Mouse (Mus musculus): ENCODE results near the gene Sfrp2. TPM values are rescaled to one million over a fixed set of nuclear protein-coding genes. Genes with fewer than 3 reads are reported as not detected.

Sfrp2 gene
- 6.7 and 8.1 TPM in 2 replicates for polyA plus RNA-seq (2012; ENCODE audit: insufficient read depth, insufficient read length, missing spikeins)

DNA sequence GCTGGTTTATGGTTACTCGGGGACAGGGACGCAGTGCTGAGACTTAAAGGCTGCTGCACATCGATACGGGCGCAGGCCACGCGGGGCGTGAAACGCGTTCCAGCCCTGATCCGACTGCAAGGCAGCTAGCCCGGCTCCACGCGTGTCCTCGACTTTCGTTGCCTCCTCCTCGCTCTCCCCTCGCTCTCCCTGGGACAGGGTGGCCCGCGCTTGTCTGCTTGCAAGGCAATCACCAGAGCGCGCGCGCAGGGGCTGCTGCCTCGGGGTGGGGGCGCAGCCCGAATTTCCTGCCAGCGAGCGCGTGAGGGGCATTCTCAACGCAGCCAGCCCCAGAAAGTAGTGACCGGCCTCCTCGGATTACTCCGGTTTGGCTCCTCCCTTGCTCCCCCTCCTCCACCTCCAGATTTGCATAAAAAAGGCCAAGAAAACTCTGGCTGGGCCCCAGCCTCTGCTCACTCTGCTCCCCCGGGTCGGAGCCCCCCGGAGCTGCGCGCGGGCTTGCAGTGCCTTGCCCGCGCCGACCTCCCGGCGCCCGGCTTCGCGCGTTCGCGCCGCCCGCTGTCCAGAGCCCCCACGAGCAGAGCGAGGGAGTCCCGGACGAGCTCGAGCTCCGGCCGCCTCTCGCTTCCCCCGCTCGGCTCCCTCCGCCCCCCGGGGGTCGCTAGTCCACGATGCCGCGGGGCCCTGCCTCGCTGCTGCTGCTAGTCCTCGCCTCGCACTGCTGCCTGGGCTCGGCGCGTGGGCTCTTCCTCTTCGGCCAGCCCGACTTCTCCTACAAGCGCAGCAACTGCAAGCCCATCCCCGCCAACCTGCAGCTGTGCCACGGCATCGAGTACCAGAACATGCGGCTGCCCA lies at the start of gene Sfrp2:
Gene Sfrp2 (plus strand): TSS at position 451 of the 855 bp plus-strand sequence.
- Histone ChIP-seq H3K27ac (replicated peaks; ENCODE audit: low read depth, low read length) (no peak within 1 kb of the TSS), H3K4me1 (ENCODE audit: control insufficient read depth, insufficient read depth, insufficient read length, low read length) (peaks cover 2% of the 10 kb centered on the region; the same call in 1 of the 2 replicates), H3K4me3 (ENCODE audit: insufficient read depth, low read depth, low read length) (peak within 1 kb of the TSS; percentile 41)

DNA sequence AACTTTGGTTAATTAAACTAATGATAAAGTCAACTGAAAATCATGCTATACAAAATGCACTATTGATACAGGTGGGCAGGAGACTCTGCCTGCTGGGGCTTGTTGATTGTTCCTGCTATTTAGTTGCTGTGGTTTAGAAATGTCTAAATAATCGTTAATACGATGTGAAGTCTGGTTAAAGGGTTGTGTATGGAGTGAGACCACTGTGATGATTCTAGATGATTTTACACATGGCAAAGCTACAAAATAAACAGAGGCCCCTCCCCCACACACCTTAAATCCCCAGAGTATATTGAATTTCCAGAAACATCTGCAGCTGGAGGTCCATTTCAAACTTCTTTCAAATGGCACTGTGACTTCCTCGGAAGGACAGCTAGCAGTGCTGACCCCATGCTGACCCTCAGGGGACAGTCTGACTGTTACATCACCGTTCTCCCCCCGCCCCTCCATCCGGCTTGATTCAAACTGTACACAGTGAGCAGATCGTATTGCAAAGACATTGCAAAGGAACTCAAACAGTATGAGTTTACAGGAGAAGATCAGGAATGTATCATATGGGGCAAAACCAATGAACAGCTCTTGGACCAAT lies 48.4 kb upstream of the Sfrp2 start:
- Histone ChIP-seq H3K27ac (replicated peaks; ENCODE audit: low read depth, low read length) (no peak overlapping the region), H3K4me3 (ENCODE audit: insufficient read depth, low read depth, low read length) (no peak overlapping the region), H3K4me1 (ENCODE audit: control insufficient read depth, insufficient read depth, insufficient read length, low read length) (no peaks in the 10 kb centered on the region)

DNA sequence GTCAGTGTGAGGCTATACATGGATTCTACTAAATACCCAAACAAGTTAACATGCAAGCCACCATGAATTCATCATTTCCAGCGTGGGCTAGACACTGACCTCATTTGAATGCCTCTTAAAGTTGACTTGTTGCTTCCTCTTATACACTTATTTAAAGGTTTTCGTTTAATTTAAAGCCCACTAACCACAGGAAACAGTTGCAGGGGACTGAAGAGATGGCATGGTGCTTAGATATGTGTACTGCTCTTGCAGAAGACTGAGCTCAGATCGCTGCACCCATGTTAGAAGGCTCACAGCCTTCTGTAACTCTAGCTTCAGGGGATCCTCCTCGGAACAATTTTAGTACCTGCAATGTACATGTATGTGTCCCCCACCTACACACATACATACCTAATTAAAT lies 47.5 kb upstream of the Sfrp2 start:
- H3K4me3 ChIP-seq (ENCODE audit: insufficient read depth, low read depth, low read length): no peak overlapping the region
- H3K4me1 ChIP-seq (ENCODE audit: control insufficient read depth, insufficient read depth, insufficient read length, low read length): no peaks in the 10 kb centered on the region
- H3K27ac ChIP-seq (replicated peaks; ENCODE audit: low read depth, low read length): no peak overlapping the region

DNA sequence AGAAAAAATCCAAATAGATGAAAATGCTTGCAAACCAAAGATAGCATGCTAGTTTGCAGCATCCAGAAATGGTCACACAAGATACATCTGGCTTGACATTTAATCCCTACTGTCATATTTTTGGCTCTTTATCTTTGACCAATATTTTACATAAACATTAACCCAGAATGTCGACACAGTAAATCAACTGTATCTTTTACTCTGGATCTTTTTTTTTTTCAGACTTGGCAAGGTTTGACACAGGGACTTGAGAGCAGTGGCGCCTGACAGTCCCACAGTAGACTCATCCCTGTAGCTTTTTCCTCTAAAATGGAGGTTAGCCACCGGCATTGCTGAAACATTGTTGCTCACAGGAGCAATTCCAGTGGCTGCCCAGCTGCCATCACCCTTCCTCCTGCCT lies 37.9 kb upstream of the Sfrp2 start:
- Histone ChIP-seq H3K4me1 (ENCODE audit: control insufficient read depth, insufficient read depth, insufficient read length, low read length) (no peaks in the 10 kb centered on the region), H3K4me3 (ENCODE audit: insufficient read depth, low read depth, low read length) (no peak overlapping the region), H3K27ac (replicated peaks; ENCODE audit: low read depth, low read length) (no peak overlapping the region)

DNA sequence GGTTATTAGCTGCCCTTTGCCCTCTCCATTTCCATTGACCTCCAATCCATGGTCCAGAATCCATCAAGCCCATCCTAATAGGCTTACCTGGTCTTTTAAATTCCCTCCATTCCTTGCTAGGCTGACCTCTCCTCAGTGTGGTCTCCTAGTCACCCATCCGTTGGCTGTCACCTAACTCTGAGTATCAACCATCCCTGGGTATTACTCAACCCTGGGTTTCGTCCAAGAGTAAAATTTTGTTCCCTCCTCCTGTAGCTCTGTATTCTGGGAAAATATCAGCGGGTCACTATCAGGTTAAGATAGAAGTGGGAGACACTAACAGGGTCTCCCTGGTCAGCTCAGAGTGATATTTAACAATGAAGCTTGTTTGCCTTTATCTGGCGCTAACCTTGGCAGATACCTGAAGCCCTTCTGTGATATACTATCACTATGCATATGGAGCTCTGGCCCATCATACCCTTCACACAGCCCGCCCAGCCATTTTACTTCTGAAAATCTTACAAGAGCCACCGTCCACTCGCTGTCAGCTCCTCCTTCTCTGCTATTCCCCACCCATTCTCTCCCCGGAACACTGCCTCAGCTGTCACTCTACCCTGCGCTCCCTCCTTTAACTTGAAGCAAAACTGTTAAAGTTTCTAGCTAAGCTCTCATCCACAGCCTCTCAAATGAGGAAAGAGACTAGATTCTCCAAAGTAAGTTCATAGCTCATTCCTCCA lies 37.3 kb upstream of the Sfrp2 start:
- no peak overlapping the region for H3K4me3 ChIP-seq (ENCODE audit: insufficient read depth, low read depth, low read length)
- H3K27ac ChIP-seq (replicated peaks; ENCODE audit: low read depth, low read length): no peak overlapping the region
- no peaks in the 10 kb centered on the region for H3K4me1 ChIP-seq (ENCODE audit: control insufficient read depth, insufficient read depth, insufficient read length, low read length)

DNA sequence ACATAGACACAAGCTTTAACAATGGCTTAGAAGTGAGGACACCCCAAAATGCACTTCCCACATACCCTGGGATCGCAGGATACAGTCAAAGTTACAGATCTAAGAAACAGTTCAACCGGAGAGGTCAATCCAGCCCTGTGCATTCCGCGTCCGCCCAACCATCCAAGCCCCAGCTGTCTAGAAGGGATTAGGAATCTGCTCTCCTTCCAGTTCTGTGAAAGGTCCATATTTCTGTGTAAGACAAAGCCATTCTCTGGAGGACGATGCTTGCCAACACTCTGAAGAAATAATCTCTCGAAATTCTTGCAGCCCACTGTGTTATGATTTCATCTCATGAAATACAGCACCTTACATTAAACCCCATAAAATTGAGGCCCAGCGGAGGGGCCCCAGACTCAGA lies 32.1 kb upstream of the Sfrp2 start:
- H3K27ac ChIP-seq (replicated peaks; ENCODE audit: low read depth, low read length): no peak overlapping the region

DNA sequence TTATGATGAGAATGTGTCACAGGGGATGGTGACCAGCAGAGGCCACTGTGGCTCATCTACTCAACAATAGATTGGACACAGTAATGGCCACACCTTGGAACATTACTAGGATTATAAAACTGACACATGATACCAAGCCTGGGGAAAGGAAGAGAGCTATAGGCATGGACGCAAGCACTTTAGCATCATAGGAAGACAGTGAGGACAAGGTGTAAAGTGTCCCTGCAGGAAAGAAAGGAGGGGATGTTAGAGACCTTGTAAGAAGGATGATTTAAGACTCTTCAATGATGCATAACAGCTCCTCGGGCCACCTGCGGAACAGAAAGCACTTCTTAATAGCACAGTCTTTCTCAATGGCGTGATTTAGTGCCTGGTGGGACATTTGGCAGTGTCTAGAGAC lies 29.1 kb upstream of the Sfrp2 start:
- no peak overlapping the region for H3K4me3 ChIP-seq (ENCODE audit: insufficient read depth, low read depth, low read length)
- H3K27ac ChIP-seq (replicated peaks; ENCODE audit: low read depth, low read length): no peak overlapping the region
- H3K4me1 ChIP-seq (ENCODE audit: control insufficient read depth, insufficient read depth, insufficient read length, low read length): no peaks in the 10 kb centered on the region

More for the DNA sequence above, 32.1 kb upstream of the Sfrp2 start:
- no peak overlapping the region for H3K4me3 ChIP-seq (ENCODE audit: insufficient read depth, low read depth, low read length)
- no peaks in the 10 kb centered on the region for H3K4me1 ChIP-seq (ENCODE audit: control insufficient read depth, insufficient read depth, insufficient read length, low read length)

DNA sequence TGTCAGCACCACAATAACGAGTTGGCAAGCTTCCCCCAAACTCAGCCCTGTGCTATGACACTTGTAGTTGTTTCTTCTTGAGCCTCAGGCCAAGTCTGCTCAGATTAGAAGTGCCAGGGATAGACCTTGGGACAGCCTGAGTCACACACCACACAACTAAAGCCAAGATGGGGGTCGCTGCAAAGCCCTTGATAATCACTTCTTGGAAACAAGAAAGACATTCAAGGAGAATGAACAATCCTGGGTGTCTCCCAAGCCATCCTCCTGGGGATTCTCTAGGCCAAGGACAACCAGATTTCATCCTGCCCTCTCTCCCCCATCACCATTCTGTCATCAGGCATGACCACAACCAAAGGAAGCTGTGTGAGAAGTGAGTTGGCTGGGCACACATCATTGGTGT lies 25.9 kb upstream of the Sfrp2 start:
- Histone ChIP-seq H3K27ac (replicated peaks; ENCODE audit: low read depth, low read length) (no peak overlapping the region), H3K4me3 (ENCODE audit: insufficient read depth, low read depth, low read length) (no peak overlapping the region), H3K4me1 (ENCODE audit: control insufficient read depth, insufficient read depth, insufficient read length, low read length) (no peaks in the 10 kb centered on the region)

DNA sequence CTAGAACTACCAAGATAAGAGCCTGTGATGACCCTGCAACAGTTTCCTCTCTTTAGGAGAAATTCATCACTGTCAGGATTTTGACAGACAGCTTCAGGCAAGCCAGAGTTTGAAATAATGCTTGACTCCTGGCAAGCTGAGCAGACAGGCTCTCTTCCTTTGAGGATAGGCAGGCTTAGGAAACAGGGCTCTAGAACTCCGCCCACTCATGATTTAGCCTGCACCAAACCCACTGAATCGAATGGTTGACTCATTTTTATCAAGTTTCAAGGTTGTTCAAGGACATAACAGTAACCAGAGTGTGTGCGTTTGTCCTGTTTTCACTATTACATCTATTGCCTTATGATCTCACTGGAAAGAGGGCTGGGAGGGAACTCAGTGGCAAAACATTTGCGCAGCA lies 18.8 kb upstream of the Sfrp2 start:
- Histone ChIP-seq H3K4me3 (ENCODE audit: insufficient read depth, low read depth, low read length) (no peak overlapping the region), H3K27ac (replicated peaks; ENCODE audit: low read depth, low read length) (no peak overlapping the region), H3K4me1 (ENCODE audit: control insufficient read depth, insufficient read depth, insufficient read length, low read length) (no peaks in the 10 kb centered on the region)

DNA sequence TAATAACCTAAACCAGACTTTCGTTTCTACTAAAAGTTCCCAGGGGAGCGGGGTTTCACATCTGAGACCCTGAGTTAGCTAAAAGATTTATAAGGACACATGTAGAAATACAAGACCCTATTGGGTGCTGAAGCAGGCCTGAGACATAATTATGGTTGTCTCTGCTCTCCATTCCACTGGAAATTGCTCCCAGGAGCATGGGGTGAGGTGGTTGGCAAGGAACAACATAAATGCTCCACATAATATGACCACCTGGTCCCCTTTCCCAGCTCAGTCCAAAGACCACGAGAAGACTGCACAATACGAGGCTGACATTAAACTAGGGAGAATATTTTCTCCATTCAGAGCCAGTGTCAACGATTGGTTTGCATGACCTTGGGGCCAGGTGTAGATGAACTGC lies 18.2 kb upstream of the Sfrp2 start:
- H3K4me3 ChIP-seq (ENCODE audit: insufficient read depth, low read depth, low read length): no peak overlapping the region
- H3K27ac ChIP-seq (replicated peaks; ENCODE audit: low read depth, low read length): no peak overlapping the region
- H3K4me1 ChIP-seq (ENCODE audit: control insufficient read depth, insufficient read depth, insufficient read length, low read length): no peaks in the 10 kb centered on the region

DNA sequence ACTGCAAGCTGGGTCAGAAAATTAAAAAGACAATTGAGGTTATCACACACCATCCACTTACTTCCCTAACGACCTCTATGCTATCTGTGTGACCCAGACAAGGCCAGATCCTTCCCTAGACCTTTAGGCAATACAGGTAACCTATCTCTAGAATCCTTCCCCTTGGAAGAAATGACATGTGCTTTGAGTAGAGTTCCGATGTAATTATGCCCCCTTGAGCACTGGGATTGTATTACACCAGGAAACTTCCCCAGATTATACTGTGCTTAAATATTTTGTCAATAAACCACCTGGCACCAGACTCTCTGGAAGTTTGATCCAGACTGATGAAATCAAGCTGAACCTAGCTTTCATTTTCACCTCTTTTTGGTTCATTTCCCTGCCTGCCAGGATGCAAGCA lies 14.5 kb upstream of the Sfrp2 start:
- Histone ChIP-seq H3K4me1 (ENCODE audit: control insufficient read depth, insufficient read depth, insufficient read length, low read length) (no peaks in the 10 kb centered on the region), H3K4me3 (ENCODE audit: insufficient read depth, low read depth, low read length) (no peak overlapping the region), H3K27ac (replicated peaks; ENCODE audit: low read depth, low read length) (no peak overlapping the region)

DNA sequence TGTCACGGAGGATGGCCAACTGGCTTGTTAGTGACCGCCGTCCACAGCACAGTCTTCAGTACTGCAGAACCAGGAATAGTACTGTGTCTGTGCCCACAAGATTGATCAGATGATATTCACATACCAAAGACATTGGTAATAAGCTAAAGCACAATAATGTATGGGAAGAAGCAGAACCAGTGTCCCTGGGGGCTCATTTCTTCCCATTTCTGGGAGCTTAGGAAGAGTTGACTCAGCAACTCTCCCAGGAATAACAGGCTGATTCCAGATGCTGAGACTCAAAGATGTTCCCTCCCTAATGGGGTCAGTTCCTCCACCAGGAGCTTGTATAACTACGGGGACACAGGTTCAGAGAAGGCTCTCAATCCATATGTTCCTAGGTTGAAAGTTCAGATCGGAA lies 13.9 kb upstream of the Sfrp2 start:
- Histone ChIP-seq H3K4me3 (ENCODE audit: insufficient read depth, low read depth, low read length) (no peak overlapping the region), H3K4me1 (ENCODE audit: control insufficient read depth, insufficient read depth, insufficient read length, low read length) (no peaks in the 10 kb centered on the region), H3K27ac (replicated peaks; ENCODE audit: low read depth, low read length) (no peak overlapping the region)

DNA sequence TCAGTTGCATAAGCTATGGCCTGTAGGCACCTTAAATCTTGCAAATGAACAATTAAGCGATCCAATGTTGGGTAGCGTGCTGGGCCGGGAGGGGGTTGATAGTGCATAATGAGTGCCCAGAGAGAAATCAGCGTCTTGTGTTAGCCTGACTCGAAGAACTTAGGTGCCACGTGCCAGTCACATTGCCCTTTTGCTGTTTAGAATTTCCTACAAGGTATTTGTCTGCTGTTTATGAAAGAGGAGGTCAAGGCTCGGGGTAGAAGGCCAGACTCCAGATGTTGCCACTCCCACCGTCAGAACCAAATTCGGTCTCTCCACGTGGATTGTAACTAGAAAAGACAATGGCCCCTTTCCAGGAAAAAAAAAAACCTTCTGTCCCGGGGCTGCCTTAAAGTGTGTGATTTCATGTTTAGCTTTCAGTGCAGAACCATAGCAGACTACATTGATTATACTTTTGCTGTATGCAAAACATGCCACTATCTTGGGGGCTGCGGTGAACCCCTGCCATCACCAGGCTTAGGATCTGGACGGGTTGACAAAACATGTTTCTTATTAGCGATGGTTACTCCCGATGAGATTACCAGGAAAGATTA lies 11.0 kb upstream of the Sfrp2 start:
- Histone ChIP-seq H3K4me1 (ENCODE audit: control insufficient read depth, insufficient read depth, insufficient read length, low read length) (no peaks in the 10 kb centered on the region), H3K4me3 (ENCODE audit: insufficient read depth, low read depth, low read length) (no peak overlapping the region), H3K27ac (replicated peaks; ENCODE audit: low read depth, low read length) (no peak overlapping the region)

DNA sequence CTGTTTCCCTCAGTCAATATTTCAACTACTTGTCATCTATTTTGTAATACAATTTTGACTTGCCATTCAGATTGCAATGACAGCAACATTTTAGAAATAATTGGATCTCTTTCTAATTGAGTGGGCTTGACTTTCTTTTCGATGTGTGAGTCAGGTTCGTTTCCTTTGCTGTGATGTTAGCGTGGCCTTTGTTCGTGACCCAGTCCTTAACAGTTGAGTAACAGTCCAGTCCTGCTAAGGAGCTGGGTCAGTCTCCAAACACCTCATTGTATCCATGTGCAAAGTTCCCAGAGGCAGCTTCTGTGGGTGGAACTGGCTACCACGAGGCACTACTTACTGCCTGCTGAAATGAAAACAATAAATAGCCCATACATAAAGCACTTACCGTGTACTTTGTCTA lies 10.5 kb upstream of the Sfrp2 start:
- Histone ChIP-seq H3K27ac (replicated peaks; ENCODE audit: low read depth, low read length) (no peak overlapping the region), H3K4me3 (ENCODE audit: insufficient read depth, low read depth, low read length) (no peak overlapping the region), H3K4me1 (ENCODE audit: control insufficient read depth, insufficient read depth, insufficient read length, low read length) (no peaks in the 10 kb centered on the region)

DNA sequence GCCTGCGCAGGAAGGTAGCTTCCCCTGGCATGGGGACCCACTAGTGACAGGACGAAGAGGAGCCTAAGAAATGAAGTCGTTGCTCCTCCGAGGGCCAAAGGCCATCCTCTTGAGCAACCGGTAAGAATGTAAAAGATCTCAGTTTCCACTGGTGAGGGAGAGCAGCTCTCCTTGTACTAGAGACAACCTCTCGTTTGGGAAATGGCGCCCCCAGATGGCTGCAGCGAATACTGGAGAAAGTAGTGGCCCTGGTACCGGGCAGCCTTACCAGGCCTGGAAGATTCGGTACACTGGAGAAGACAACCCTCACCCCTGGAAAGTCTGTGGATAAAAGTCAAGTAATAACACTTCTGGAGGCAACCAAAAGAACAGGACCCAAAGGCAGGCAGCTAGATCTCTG lies 3.8 kb upstream of the Sfrp2 start:
- peaks cover 2% of the 10 kb centered on the region; the same call in 1 of the 2 replicates for H3K4me1 ChIP-seq (ENCODE audit: control insufficient read depth, insufficient read depth, insufficient read length, low read length)

More for the DNA sequence above, 3.8 kb upstream of the Sfrp2 start:
- Histone ChIP-seq H3K27ac (replicated peaks; ENCODE audit: low read depth, low read length) (no peak overlapping the region), H3K4me3 (ENCODE audit: insufficient read depth, low read depth, low read length) (no peak overlapping the region)

Measured in brown adipose tissue, adult 24 weeks (tissue).